Mouse (Mus musculus) intestine, embryonic 14.5 days (tissue): ENCODE data around the gene AV320801. TPM values are rescaled to one million over a fixed set of nuclear protein-coding genes. Genes with fewer than 3 reads are reported as not detected.
"Not testable (repeated sequence)": the region's sequence is repeated elsewhere in the genome, so short reads cannot be mapped to it uniquely, and the experiment has no call there.

Experiments used
- ATAC-seq: fragments of 200-750 bp; cut with Nextera tagmentation; replicated peaks from 2 replicates; pipeline ENCODE4 v1.8.0; 2017; ENCODE audit warnings: low read depth, moderate number of reproducible peaks, moderate TSS enrichment, moderate library complexity; ENCODE audit not compliant: low FRiP score, low TSS enrichment
- DNase-seq: peaks from one replicate; pipeline ENCODE4 v3.0.0-alpha.2; 2018; ENCODE audit warnings: low spot score
- H3K27ac ChIP-seq: fragments of 300-500 bp; sonication (generic); 2 replicates; pipeline ENCODE4 v1.5.1; 2014; ENCODE audit warnings: low read depth, mild to moderate bottlenecking, control low read depth
- H3K27me3 ChIP-seq: fragments of 300-500 bp; sonication (generic); replicated peaks from 2 replicates; pipeline ENCODE4 v1.6.1; 2014; ENCODE audit warnings: low read length, control low read depth; ENCODE audit not compliant: control insufficient read depth, insufficient read depth
- H3K36me3 ChIP-seq: fragments of 300-500 bp; sonication (generic); 2 replicates; pipeline ENCODE4 v1.6.1; 2014; ENCODE audit warnings: low read length, control low read depth; ENCODE audit not compliant: control insufficient read depth, insufficient read depth
- H3K4me1 ChIP-seq: fragments of 300-500 bp; sonication (generic); replicated peaks from 2 replicates; pipeline ENCODE4 v1.6.1; 2014; ENCODE audit warnings: low read length, control low read depth, mixed read lengths; ENCODE audit not compliant: control insufficient read depth, insufficient read depth
- H3K4me2 ChIP-seq: fragments of 300-500 bp; sonication (generic); 2 replicates; pipeline ENCODE4 v1.6.1; 2014; ENCODE audit warnings: low read length
- H3K4me3 ChIP-seq: fragments of 300-500 bp; sonication (generic); 2 replicates; pipeline ENCODE4 v1.5.1; 2014; ENCODE audit warnings: low read depth, low read length, control low read depth, mixed read lengths
- H3K9ac ChIP-seq: fragments of 300-500 bp; sonication (generic); 2 replicates; pipeline ENCODE4 v1.6.1; 2014; ENCODE audit warnings: mild to moderate bottlenecking, low read length
- H3K9me3 ChIP-seq: fragments of 300-500 bp; sonication (generic); 2 replicates; pipeline ENCODE4 v1.6.1; 2016; ENCODE audit warnings: low read length, control low read depth; ENCODE audit not compliant: control insufficient read depth
- WGBS: fragments of 180-500 bp; shearing (Covaris S2); extraction: QIAGEN DNeasy Blood & Tissue Kit; methylation state at CpG from one replicate; pipeline ENCODE4 v1.1.7; 2014; 5-methylcytosine and 5-hydroxymethylcytosine counted together
- polyA plus RNA-seq: library from polyadenylated mRNA; unstranded; fragments of >200 nt; fragmentation: Nextera tagmentation; extraction: Ambion mirVana; gene quantifications from 2 replicates; pipeline ENCODE4 v1.2.1, GENCODE M21; 2014

AV320801 gene
- polyA plus RNA-seq: not detected in 2 replicates

DNA sequence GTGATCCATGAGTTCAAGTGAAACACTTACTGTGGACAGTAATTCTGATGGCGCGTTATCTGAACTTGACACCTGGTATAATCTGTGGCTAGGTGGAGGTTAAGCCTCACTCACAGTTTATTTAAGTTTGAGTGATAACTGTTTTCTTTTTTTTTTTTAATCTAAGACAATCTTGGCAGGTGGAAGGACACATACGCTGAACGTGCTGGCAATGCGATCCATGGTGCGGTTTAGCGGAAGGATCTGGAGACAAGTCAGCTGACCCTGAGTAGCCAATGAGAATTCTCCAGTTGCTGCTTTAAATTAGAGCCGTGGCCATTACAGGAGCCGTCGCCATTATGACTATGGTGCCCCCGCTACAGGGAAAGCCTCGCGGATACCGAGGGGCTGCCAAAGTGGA is at the start of gene AV320801:
Gene AV320801, plus strand, starts transcription at position 301 of the 400 bp plus-strand sequence.
- 93% methylated on average over 5 of the region's 14 CpGs for WGBS
- H3K27ac ChIP-seq, DNase-seq, H3K4me3 ChIP-seq, H3K4me2 ChIP-seq, H3K9me3 ChIP-seq, H3K36me3 ChIP-seq, ATAC-seq, H3K4me1 ChIP-seq, H3K27me3 ChIP-seq, H3K9ac ChIP-seq: not testable (repeated sequence)

DNA sequence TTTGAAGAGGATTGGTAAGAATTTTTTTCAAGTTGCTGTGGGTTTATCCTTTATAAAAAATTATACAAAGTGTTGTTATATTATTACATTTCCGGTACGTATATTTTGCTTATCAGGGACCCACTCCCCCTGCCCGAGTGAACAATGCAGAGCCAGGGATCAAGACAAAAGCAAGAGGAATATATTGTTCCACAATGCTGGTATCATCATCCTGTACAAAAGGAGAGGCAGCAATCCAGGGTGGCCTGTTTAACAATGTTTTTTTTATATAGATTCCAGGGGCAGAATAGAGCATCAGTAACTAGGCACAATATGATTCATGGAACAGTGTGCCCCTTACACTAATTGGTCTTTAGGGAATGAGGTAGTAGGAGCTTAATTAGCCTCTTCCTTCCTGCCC is 30.2 kb upstream of the AV320801 start:
- not testable (repeated sequence) for H3K4me1 ChIP-seq, H3K27me3 ChIP-seq, H3K9me3 ChIP-seq, H3K4me3 ChIP-seq, ATAC-seq, H3K36me3 ChIP-seq, H3K4me2 ChIP-seq, H3K9ac ChIP-seq, H3K27ac ChIP-seq, DNase-seq
- WGBS: no CpG with 5 or more reads among the region's 3 CpGs

DNA sequence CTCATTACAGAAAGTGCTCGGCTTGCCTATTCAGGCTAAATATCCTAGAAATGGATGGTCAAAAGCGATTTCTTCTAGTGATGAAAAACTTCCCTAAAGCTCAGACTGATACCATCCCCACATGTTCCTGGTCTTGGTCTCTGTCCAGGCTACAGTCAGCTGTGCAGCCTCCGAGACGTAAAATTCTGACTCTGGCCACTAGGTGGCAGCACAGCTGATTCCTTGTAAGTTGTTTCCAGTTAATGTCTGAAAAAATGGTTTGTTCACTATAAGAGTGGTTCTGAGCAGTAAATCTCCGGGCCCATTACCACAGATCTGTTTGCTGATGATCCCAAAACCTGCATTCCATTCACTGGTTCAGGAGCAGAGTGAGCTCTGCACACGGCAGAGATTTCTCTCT is 12.5 kb upstream of the AV320801 start:
- no CpG with 5 or more reads among the region's 6 CpGs for WGBS
- not testable (repeated sequence) for H3K27me3 ChIP-seq, DNase-seq, H3K4me2 ChIP-seq, H3K36me3 ChIP-seq, H3K9me3 ChIP-seq, ATAC-seq, H3K4me3 ChIP-seq, H3K9ac ChIP-seq, H3K4me1 ChIP-seq, H3K27ac ChIP-seq

DNA sequence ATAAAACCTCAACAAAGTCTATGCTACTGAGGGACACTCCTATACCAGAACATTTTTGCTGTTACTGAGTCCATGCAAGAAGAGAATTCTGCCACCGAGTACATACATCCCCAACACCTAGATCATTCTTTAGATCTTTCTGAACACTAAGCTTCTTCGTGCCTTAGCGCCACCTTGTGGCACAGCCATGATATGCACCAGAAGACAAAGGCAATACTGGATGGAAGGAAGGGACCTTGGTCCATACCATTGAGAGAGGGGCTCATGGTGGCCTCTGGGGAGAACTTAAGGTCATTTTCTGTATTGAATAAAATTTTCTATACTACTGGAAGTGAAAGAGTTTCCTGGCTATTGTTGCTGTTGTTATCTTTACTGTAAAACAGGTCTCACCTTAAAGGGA is 11.2 kb upstream of the AV320801 start:
- not testable (repeated sequence) for H3K36me3 ChIP-seq, H3K27ac ChIP-seq, H3K4me1 ChIP-seq, H3K27me3 ChIP-seq, H3K4me2 ChIP-seq, ATAC-seq, H3K9ac ChIP-seq, H3K4me3 ChIP-seq, DNase-seq, H3K9me3 ChIP-seq
- no CpG with 5 or more reads among the region's 3 CpGs for WGBS

Other genes starting within 250 kb of the AV320801 start
- not detected in 2 replicates for gene Pramel3, start 192.3 kb upstream of the AV320801 start, polyA plus RNA-seq
- not detected in 2 replicates for gene Gm5128, start 121.3 kb upstream of the AV320801 start, polyA plus RNA-seq
- gene Gm7903, start 60.8 kb upstream of the AV320801 start, polyA plus RNA-seq: not detected in 2 replicates
- 0.39 and 0.52 TPM in 2 replicates for gene Nxf7, start 104.2 kb downstream of the AV320801 start, polyA plus RNA-seq
- gene Prame, start 133.1 kb downstream of the AV320801 start, polyA plus RNA-seq: not detected in 2 replicates
- gene Tcp11x2, start 199.2 kb downstream of the AV320801 start, polyA plus RNA-seq: not detected in 2 replicates
- gene Tmsb15a, start 230.7 kb downstream of the AV320801 start, polyA plus RNA-seq: 0.55 TPM in 1 of 2 replicates, not detected in the other
- 8.3 TPM in 2 replicates for gene Armcx5, start 248.1 kb downstream of the AV320801 start, polyA plus RNA-seq
- 38.6 and 45.8 TPM in 2 replicates for gene Gprasp1, start 248.1 kb downstream of the AV320801 start, polyA plus RNA-seq